30 mouse cellular contexts compared by ENCODE assay signal in the genomic region with DNA sequence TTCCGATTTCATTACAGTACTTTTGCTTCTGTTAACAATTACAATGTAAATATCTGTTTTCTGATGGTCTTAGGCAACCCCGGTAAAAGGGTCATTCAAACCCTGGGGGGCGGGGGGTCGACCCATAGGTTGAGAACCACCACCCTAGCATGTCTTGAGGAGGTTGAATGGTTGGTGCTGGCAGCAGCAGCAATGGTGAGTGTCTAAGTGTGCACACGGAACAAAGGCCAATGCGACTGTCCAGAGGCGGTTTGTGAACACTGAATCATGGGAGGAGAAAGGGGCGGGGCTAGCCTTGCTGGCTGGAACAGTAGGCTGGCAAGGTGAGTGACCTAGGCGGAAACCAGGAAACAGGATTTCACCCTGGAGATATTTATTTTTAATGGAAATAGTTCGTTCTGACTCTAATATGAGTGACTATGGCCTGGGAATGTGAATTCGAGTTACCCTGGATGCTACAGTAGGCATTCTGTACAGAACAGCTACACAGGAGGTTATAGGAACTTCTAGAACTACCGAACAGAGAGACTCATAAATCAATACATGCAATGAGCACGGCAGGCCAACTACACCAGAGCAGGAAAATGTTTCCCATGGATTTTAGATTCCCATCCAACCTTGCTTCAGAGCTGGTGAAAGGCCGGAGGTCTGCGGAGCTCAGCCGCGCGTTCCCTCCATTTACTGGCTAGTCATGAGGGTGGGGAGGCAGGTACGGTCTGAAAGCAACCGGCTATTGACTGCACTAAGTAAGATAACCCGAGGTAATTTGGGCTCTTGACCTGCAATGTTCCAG.
DNase-seq lines count a peak whose midpoint lies in the region; ATAC-seq and TF ChIP-seq lines count a peak whose summit lies in the region.
"Had no signal": no experiment of that assay in that cellular context is flagged by ENCODE, and none has a peak within 500 bp of the region (broad histone marks: within the 10 kb centered on the region; RNA-seq: fewer than 3 reads in every experiment).

No protein-coding gene starts in this region.

- no peak overlapping the region for H3K4me2 ChIP-seq in intestine, embryonic 15.5 days (replicated peaks)
- no peak overlapping the region for H3K4me2 ChIP-seq in hindbrain, embryonic 12.5 days (replicated peaks)
- H3K4me2 ChIP-seq: forebrain, embryonic 13.5 days; liver, embryonic 13.5 days; lung, embryonic 15.5 days had no signal

- H3K36me3 ChIP-seq in intestine, embryonic 15.5 days = no peaks in the 10 kb centered on the region
- no peaks in the 10 kb centered on the region for H3K36me3 ChIP-seq in small intestine, adult 2 months (ENCODE audit: control insufficient read depth, insufficient read depth, low read length)
- H3K36me3 ChIP-seq in hindbrain, embryonic 12.5 days = no peaks in the 10 kb centered on the region
- H3K36me3 ChIP-seq: heart, embryonic 10.5 days; limb, embryonic 10.5 days; liver, embryonic 13.5 days; lung, embryonic 15.5 days; midbrain, embryonic 10.5 days had no signal

- no peak overlapping the region for H3K9ac ChIP-seq in intestine, embryonic 15.5 days
- no peak overlapping the region for H3K9ac ChIP-seq in hindbrain, embryonic 12.5 days
- H3K9ac ChIP-seq: forebrain, embryonic 13.5 days; liver, embryonic 13.5 days; lung, embryonic 15.5 days had no signal

- 85% methylated on average over 21 of the region's 21 CpGs for WGBS in intestine, embryonic 15.5 days
- 45% methylated on average over 21 of the region's 21 CpGs for WGBS in small intestine, adult 2 months
- WGBS in hindbrain, embryonic 12.5 days = 89% methylated on average over 21 of the region's 21 CpGs

- no peaks in the 10 kb centered on the region for H3K27me3 ChIP-seq in intestine, embryonic 15.5 days (replicated peaks)
- H3K27me3 ChIP-seq in small intestine, adult 2 months (ENCODE audit: control insufficient read depth, insufficient read depth, low read length) = no peaks in the 10 kb centered on the region
- H3K27me3 ChIP-seq in hindbrain, embryonic 12.5 days = no peaks in the 10 kb centered on the region
- H3K27me3 ChIP-seq: CH12.LX; forebrain, embryonic 13.5 days; liver, embryonic 13.5 days; lung, embryonic 15.5 days had no signal

- H3K4me1 ChIP-seq in intestine, embryonic 15.5 days (replicated peaks) = no peaks in the 10 kb centered on the region
- H3K4me1 ChIP-seq in small intestine, adult 2 months (ENCODE audit: control insufficient read depth, insufficient read depth, insufficient read length, low read length) = peaks cover 15% of the 10 kb centered on the region; the same call in 1 of the 2 replicates
- H3K4me1 ChIP-seq in hindbrain, embryonic 12.5 days = no peaks in the 10 kb centered on the region
- H3K4me1 ChIP-seq: forebrain, embryonic 13.5 days; heart, embryonic 10.5 days; limb, embryonic 10.5 days; liver, embryonic 13.5 days; lung, embryonic 15.5 days; midbrain, embryonic 10.5 days had no signal

- no peak; the same call in 1 of the 2 replicates for TF ChIP-seq POLR2A in small intestine, adult 2 months (IDR thresholded peaks at IDR 0.05; ENCODE audit: low read depth, low read length)

- TF ChIP-seq CTCF in small intestine, adult 2 months (IDR thresholded peaks at IDR 0.05; ENCODE audit: extremely low read depth, insufficient read length, insufficient replicate concordance, low read depth, low read length) = no peak

- H3K27ac ChIP-seq in intestine, embryonic 15.5 days = no peak overlapping the region
- H3K27ac ChIP-seq in small intestine, adult 2 months (ENCODE audit: insufficient read depth, low read depth, low read length) = peak overlapping the region; percentile 94
- no peak overlapping the region for H3K27ac ChIP-seq in hindbrain, embryonic 12.5 days
- H3K27ac ChIP-seq: forebrain, embryonic 13.5 days; gastrocnemius, adult 2 months; heart, embryonic 10.5 days; layer of hippocampus, adult 2 months; limb, embryonic 10.5 days; liver, embryonic 13.5 days; lung, embryonic 15.5 days; midbrain, embryonic 10.5 days had no signal

- DNase-seq in kidney, adult 9 months = peak; percentile 57
- DNase-seq in kidney, postnatal 14 days = no peak
- DNase-seq in ES-CJ7 (ENCODE audit: low read depth, low spot score) = peak; percentile 86
- no peak for DNase-seq in right cerebral cortex, postnatal 4 days
- DNase-seq in spleen, postnatal 10 days (ENCODE audit: low spot score in 2 of 2) = no peak
- DNase-seq: adrenal gland, adult 8-10 months; B cell, adult 2 months; cerebellum, adult 8-10 months; cerebellum, postnatal 36 days; embryo, embryonic 11 days; gastrocnemius, adult 2 months; heart, postnatal 4 days; kidney, adult 11 months; kidney, postnatal 10 days; liver, embryonic 13.5 days; right cerebral cortex, postnatal 14 days; thymus, adult 2 months had no signal

- no peaks in the 10 kb centered on the region for H3K9me3 ChIP-seq in intestine, embryonic 15.5 days
- H3K9me3 ChIP-seq in hindbrain, embryonic 12.5 days (replicated peaks) = no peaks in the 10 kb centered on the region
- H3K9me3 ChIP-seq: forebrain, embryonic 13.5 days; limb, embryonic 10.5 days; lung, embryonic 15.5 days; midbrain, embryonic 10.5 days had no signal

- peak; percentile 77; the same call in 1 of the 2 replicates for ATAC-seq in intestine, embryonic 15.5 days
- ATAC-seq in hindbrain, embryonic 12.5 days (ENCODE audit: low FRiP score) = no peak
- ATAC-seq: forebrain, embryonic 13.5 days; hindbrain, embryonic 16.5 days; midbrain, embryonic 16.5 days had no signal

- H3K4me3 ChIP-seq in intestine, embryonic 15.5 days (replicated peaks) = no peak overlapping the region
- peak overlapping the region; percentile 45 for H3K4me3 ChIP-seq in small intestine, adult 2 months (ENCODE audit: low read depth, low read length)
- no peak overlapping the region for H3K4me3 ChIP-seq in hindbrain, embryonic 12.5 days
- H3K4me3 ChIP-seq: forebrain, embryonic 13.5 days; gastrocnemius, adult 2 months; heart, embryonic 10.5 days; layer of hippocampus, adult 2 months; limb, embryonic 10.5 days; liver, embryonic 13.5 days; lung, embryonic 15.5 days; midbrain, embryonic 10.5 days; myocyte had no signal

Comparison
In these comparisons a context has a peak if more than half of its experiments do, and no peak if none do; other contexts are left out.
1. DNase-seq: peak in kidney, adult 9 months (single experiment) and ES-CJ7 (single experiment); none in kidney, postnatal 14 days (single experiment), right cerebral cortex, postnatal 4 days (single experiment) and spleen, postnatal 10 days (0 of 2).